Mouse (Mus musculus): ENCODE measurements around the gene Rpp38.

GRCm38 (mm10) chr2:3295826-3296225, 36.6 kb downstream of the Rpp38 start:
- TF ChIP-seq POLR2A (IDR thresholded peaks at IDR 0.05; ENCODE audit: insufficient read length, low read depth) (no peak), MAX (IDR thresholded peaks at IDR 0.05; ENCODE audit: low read depth) (no peak), USF1 (IDR thresholded peaks at IDR 0.05; ENCODE audit: low read depth) (no peak), POLR2AphosphoS2 (IDR thresholded peaks at IDR 0.05; ENCODE audit: insufficient read length, low read depth) (no peak), TCF12 (IDR thresholded peaks at IDR 0.05; ENCODE audit: insufficient read depth, poor library complexity, severe bottlenecking) (no peak), TCF3 (IDR thresholded peaks at IDR 0.05; ENCODE audit: insufficient read length, low read depth) (no peak), E2F4 (IDR thresholded peaks at IDR 0.05; ENCODE audit: insufficient read depth) (no peak)

All from myocyte (in vitro differentiated cells).